Mouse (Mus musculus): ENCODE data around the gene S1pr5.

The S1pr5 gene

GRCm38 (mm10) chr9:21206848-21207247 lies 41.4 kb downstream of the S1pr5 start:
- no peak for DNase-seq (ENCODE audit: low spot score in 2 of 2)

- DNase-seq (ENCODE audit: low spot score in 2 of 2), result peak; percentile 63
Measured at GRCm38 (mm10) chr9:21204528-21205272, 43.5 kb downstream of the S1pr5 start.

- DNase-seq (ENCODE audit: low spot score in 2 of 2), result no peak
Measured at GRCm38 (mm10) chr9:21204156-21204527, 44.1 kb downstream of the S1pr5 start.

GRCm38 (mm10) chr9:21198960-21199359 lies 49.3 kb downstream of the S1pr5 start:
- no peak for DNase-seq (ENCODE audit: low spot score in 2 of 2)

GRCm38 (mm10) chr9:21197981-21198380 lies 50.3 kb downstream of the S1pr5 start:
- DNase-seq (ENCODE audit: low spot score in 2 of 2), result peak; percentile 91 to 96

- DNase-seq (ENCODE audit: low spot score in 2 of 2), result peak; percentile 85 to 86
Measured at GRCm38 (mm10) chr9:21196521-21197433, 51.5 kb downstream of the S1pr5 start.

GRCm38 (mm10) chr9:21195736-21196505 lies 52.3 kb downstream of the S1pr5 start:
- DNase-seq (ENCODE audit: low spot score in 2 of 2), result peak; percentile 56 to 68

GRCm38 (mm10) chr9:21194787-21195493 lies 53.3 kb downstream of the S1pr5 start:
- no peak for DNase-seq (ENCODE audit: low spot score in 2 of 2)

GRCm38 (mm10) chr9:21193786-21194185 lies 54.5 kb downstream of the S1pr5 start:
- DNase-seq (ENCODE audit: low spot score in 2 of 2), result no peak

Data from right cerebral cortex, postnatal 10 days (tissue).